ENCODE assay signal across 8 mouse cellular contexts in the genomic region with DNA sequence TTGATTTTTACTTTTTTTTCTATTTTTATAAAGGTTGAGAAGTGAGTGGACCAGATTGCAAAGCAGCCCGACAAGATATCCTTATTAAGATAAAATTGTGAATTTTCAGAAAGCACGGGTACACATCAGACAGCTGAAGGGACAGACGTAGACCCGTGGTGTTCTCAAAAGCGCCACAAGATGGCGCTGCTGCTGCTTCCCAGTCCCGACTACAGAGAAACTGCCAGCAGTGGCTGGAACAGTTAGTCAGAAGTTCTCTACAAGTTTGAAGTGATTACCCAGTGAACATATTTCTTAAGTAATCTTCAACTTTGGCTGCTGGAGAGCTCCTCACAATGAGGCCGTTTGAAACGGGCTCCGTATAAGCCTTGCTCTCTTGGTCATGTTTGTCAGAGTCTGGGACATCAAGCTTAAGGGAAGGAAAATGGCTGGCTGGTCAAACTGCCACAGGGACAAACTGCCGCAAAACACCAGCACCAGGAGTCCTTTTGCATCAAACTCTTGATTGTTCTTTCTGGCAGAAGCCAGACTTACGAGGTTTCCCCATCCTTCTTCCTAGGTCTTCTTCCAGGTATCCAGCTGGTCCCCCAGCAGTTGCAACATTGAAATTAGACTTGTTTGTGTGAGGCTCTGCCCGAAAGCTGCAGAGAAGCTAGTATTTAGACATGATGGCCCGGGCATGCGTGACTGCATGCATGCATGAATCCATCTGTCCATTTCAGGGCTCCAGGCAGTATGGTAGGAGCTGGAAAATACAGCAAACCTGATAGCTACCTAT.
A peak's percentile ranks its signal among the peaks of the same experiment; 100 is the strongest.
DNase-seq lines count a peak whose midpoint lies in the region; ATAC-seq and TF ChIP-seq lines count a peak whose summit lies in the region.

No protein-coding gene starts in this region.

- TF ChIP-seq CTCF in gastrocnemius, adult 2 months (IDR thresholded peaks at IDR 0.05), result no peak; the same call in 1 of the 2 replicates
- peak; percentile 85; the same call in 1 of the 2 replicates for TF ChIP-seq CTCF in small intestine, adult 2 months (IDR thresholded peaks at IDR 0.05; ENCODE audit: extremely low read depth, insufficient read length, insufficient replicate concordance, low read depth, low read length)

- no peaks in the 10 kb centered on the region; the same call in 1 of the 2 replicates for H3K27me3 ChIP-seq in neural tube, embryonic 15.5 days (replicated peaks)
- H3K27me3 ChIP-seq in hindbrain, embryonic 16.5 days (replicated peaks; ENCODE audit: control insufficient read depth, insufficient read depth, low read length), result no peaks in the 10 kb centered on the region
- H3K27me3 ChIP-seq in small intestine, adult 2 months (ENCODE audit: control insufficient read depth, insufficient read depth, low read length), result no peaks in the 10 kb centered on the region

- 23% methylated on average over 15 of the region's 15 CpGs for WGBS in neural tube, embryonic 15.5 days
- WGBS in hindbrain, embryonic 16.5 days, result 23% methylated on average over 15 of the region's 15 CpGs
- 27% methylated on average over 15 of the region's 15 CpGs for WGBS in small intestine, adult 2 months

- TF ChIP-seq POLR2A in small intestine, adult 2 months (IDR thresholded peaks at IDR 0.05; ENCODE audit: low read depth, low read length), result no peak

- H3K36me3 ChIP-seq in neural tube, embryonic 15.5 days, result no peaks in the 10 kb centered on the region
- no peaks in the 10 kb centered on the region for H3K36me3 ChIP-seq in hindbrain, embryonic 16.5 days (ENCODE audit: control insufficient read depth, insufficient read depth, low read length)
- no peaks in the 10 kb centered on the region for H3K36me3 ChIP-seq in small intestine, adult 2 months (ENCODE audit: control insufficient read depth, insufficient read depth, low read length)

- H3K9ac ChIP-seq in neural tube, embryonic 15.5 days (replicated peaks), result no peak overlapping the region
- H3K9ac ChIP-seq in hindbrain, embryonic 16.5 days (ENCODE audit: low read depth, low read length), result no peak overlapping the region

- H3K9me3 ChIP-seq in neural tube, embryonic 15.5 days (replicated peaks), result no peaks in the 10 kb centered on the region
- no peaks in the 10 kb centered on the region for H3K9me3 ChIP-seq in hindbrain, embryonic 16.5 days (ENCODE audit: control insufficient read depth, low read length)

- DNase-seq in neural tube, embryonic 10.5 days (ENCODE audit: extremely low spot score, low spot score), result peak; percentile 74
- DNase-seq in gastrocnemius, adult 2 months, result peak; percentile 77
- peak; percentile 78 to 79 for DNase-seq in layer of hippocampus, postnatal 36 days

- ATAC-seq in neural tube, embryonic 15.5 days (ENCODE audit: low FRiP score), result no peak
- peak; percentile 99 for ATAC-seq in common myeloid progenitor, adult 5-6 weeks (replicated peaks; ENCODE audit: low read depth, poor library complexity, severe bottlenecking)
- ATAC-seq in hindbrain, embryonic 16.5 days, result peak; percentile 75; the same call in 1 of the 2 replicates
- peak; percentile 76 for ATAC-seq in megakaryocyte, adult 5-6 weeks (ENCODE audit: poor library complexity, severe bottlenecking)

- no peak overlapping the region for H3K27ac ChIP-seq in neural tube, embryonic 15.5 days (replicated peaks)
- no peak overlapping the region for H3K27ac ChIP-seq in gastrocnemius, adult 2 months
- H3K27ac ChIP-seq in hindbrain, embryonic 16.5 days (ENCODE audit: low read depth, low read length), result no peak overlapping the region
- H3K27ac ChIP-seq in small intestine, adult 2 months (ENCODE audit: insufficient read depth, low read depth, low read length), result no peak overlapping the region

- H3K4me2 ChIP-seq in neural tube, embryonic 15.5 days, result no peak overlapping the region
- H3K4me2 ChIP-seq in hindbrain, embryonic 16.5 days (ENCODE audit: low read length), result peak overlapping the region; percentile 4; the same call in 1 of the 2 replicates

- H3K4me1 ChIP-seq in neural tube, embryonic 15.5 days, result 0 out of 2 replicates have a peak, but pooled peaks cover 12% of the 10 kb centered on the region
- H3K4me1 ChIP-seq in hindbrain, embryonic 16.5 days (ENCODE audit: control insufficient read depth, insufficient read depth, low read depth, low read length), result no peaks in the 10 kb centered on the region
- H3K4me1 ChIP-seq in small intestine, adult 2 months (ENCODE audit: control insufficient read depth, insufficient read depth, insufficient read length, low read length), result no peaks in the 10 kb centered on the region

- no peak overlapping the region for H3K4me3 ChIP-seq in neural tube, embryonic 15.5 days (replicated peaks)
- H3K4me3 ChIP-seq in gastrocnemius, adult 2 months, result peak overlapping the region; percentile 29
- H3K4me3 ChIP-seq in hindbrain, embryonic 16.5 days (ENCODE audit: low read length), result no peak overlapping the region
- no peak overlapping the region for H3K4me3 ChIP-seq in small intestine, adult 2 months (ENCODE audit: low read depth, low read length)

- intact Hi-C loops in gastrocnemius, adult 2 months (cut with DNase I), result loop anchor here (10.0 kb wide), 1 partner anchor 300 kb away; no protein-coding TSS in a partner anchor
